Mouse (Mus musculus): ENCODE data around the gene Hpse. TPM values are rescaled to one million over a fixed set of nuclear protein-coding genes. Genes with fewer than 3 reads are reported as not detected.

Gene Hpse
- 0.50 and 0.53 TPM in 2 replicates for polyA plus RNA-seq (2015; fragmentation: Nextera tagmentation; extraction: Ambion mirVana)

GRCm38 (mm10) chr5:100719235-100720088, at the start of gene Hpse:
Gene Hpse (minus strand): TSS chr5:100719716.
- peak; percentile 34; the same call in 1 of the 2 replicates for ATAC-seq (ENCODE audit: low FRiP score, low read depth)

GRCm38 (mm10) chr5:100766026-100766425, 46.5 kb upstream of the Hpse start:
- no peak for ATAC-seq (ENCODE audit: low FRiP score, low read depth)
- Histone ChIP-seq H3K4me1 (replicated peaks) (no peaks in the 10 kb centered on the region), H3K9me3 (no peaks in the 10 kb centered on the region), H3K36me3 (peaks cover 81% of the 10 kb centered on the region), H3K4me3 (no peak overlapping the region), H3K9ac (no peak overlapping the region), H3K27me3 (no peaks in the 10 kb centered on the region), H3K4me2 (no peak overlapping the region), H3K27ac (replicated peaks) (no peak overlapping the region)
- WGBS = 94% methylated on average over 7 of the region's 7 CpGs

More at GRCm38 (mm10) chr5:100719235-100720088, at the start of gene Hpse:
- peak within 1 kb of the TSS; percentile 37 for H3K9ac ChIP-seq
- peak within 1 kb of the TSS; percentile 99 for H3K4me2 ChIP-seq
- peak within 1 kb of the TSS; percentile 50 for H3K4me3 ChIP-seq
- H3K27ac ChIP-seq (replicated peaks) = no peak within 1 kb of the TSS
- H3K4me1 ChIP-seq (replicated peaks) = peaks cover 15% of the 10 kb centered on the region
- no peaks in the 10 kb centered on the region for H3K9me3 ChIP-seq
- WGBS = under 1% methylated on average over 55 of the region's 56 CpGs
- peaks cover 15% of the 10 kb centered on the region for H3K27me3 ChIP-seq
- H3K36me3 ChIP-seq = no peaks in the 10 kb centered on the region

GRCm38 (mm10) chr5:100761736-100762135, 42.2 kb upstream of the Hpse start:
- Histone ChIP-seq H3K4me3 (no peak overlapping the region), H3K9me3 (no peaks in the 10 kb centered on the region), H3K4me1 (replicated peaks) (no peaks in the 10 kb centered on the region), H3K36me3 (peaks cover 44% of the 10 kb centered on the region), H3K27me3 (no peaks in the 10 kb centered on the region), H3K9ac (no peak overlapping the region), H3K27ac (replicated peaks) (no peak overlapping the region), H3K4me2 (no peak overlapping the region)
- 93% methylated on average over 7 of the region's 7 CpGs for WGBS
- no peak for ATAC-seq (ENCODE audit: low FRiP score, low read depth)

DNA sequence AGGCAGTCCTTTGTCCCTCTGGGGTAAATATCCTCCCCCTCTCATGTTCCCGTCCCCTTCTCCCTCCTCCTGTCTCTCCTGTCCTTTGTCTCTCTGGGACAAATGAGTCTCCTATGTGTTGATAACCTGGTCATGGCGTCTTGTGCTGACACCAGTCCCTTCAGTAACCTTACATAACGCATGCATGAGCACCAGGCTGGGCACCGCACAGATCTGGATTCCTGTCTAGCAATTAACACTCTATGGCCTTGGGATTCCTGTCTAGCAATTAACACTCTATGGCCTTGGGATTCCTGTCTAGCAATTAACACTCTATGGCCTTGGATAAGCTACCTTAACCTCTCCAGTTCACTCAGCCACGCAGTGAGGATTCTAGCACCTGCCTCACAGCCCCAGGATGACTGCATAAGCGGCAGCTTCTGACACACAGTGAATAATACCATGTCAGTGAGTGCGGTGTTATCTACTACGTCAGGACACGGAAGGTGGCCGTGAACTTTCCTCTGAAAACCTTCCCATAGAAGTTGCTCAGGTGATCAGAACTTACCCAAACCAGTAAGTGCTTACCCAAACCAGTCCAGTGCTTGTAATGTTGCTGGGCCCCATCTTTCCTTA, 40.6 kb upstream of the Hpse start:
- no peak overlapping the region for H3K4me3 ChIP-seq
- H3K9me3 ChIP-seq = no peaks in the 10 kb centered on the region
- H3K27me3 ChIP-seq = no peaks in the 10 kb centered on the region
- 79% methylated on average over 10 of the region's 10 CpGs for WGBS
- no peak overlapping the region for H3K4me2 ChIP-seq
- H3K9ac ChIP-seq = no peak overlapping the region
- H3K36me3 ChIP-seq = peaks cover 29% of the 10 kb centered on the region
- ATAC-seq (ENCODE audit: low FRiP score, low read depth) = no peak
- no peaks in the 10 kb centered on the region for H3K4me1 ChIP-seq (replicated peaks)
- no peak overlapping the region for H3K27ac ChIP-seq (replicated peaks)

- H3K4me3 ChIP-seq = no peak overlapping the region
- no peak overlapping the region for H3K27ac ChIP-seq (replicated peaks)
- H3K4me2 ChIP-seq = no peak overlapping the region
- 95% methylated on average over 5 of the region's 5 CpGs for whole genome bisulfite sequencing
- no peak for ATAC-seq (ENCODE audit: low FRiP score, low read depth)
- H3K4me1 ChIP-seq (replicated peaks) = no peaks in the 10 kb centered on the region
- H3K36me3 ChIP-seq = peaks cover 10% of the 10 kb centered on the region
- no peaks in the 10 kb centered on the region for H3K27me3 ChIP-seq
- H3K9ac ChIP-seq = no peak overlapping the region
- H3K9me3 ChIP-seq = no peaks in the 10 kb centered on the region
These were observed 38.6 kb upstream of the Hpse start for GRCm38 (mm10) chr5:100758121-100758520.

- H3K4me3 ChIP-seq = no peak overlapping the region
- no peaks in the 10 kb centered on the region for H3K36me3 ChIP-seq
- no peak overlapping the region for H3K9ac ChIP-seq
- no peak overlapping the region for H3K27ac ChIP-seq (replicated peaks)
- WGBS = 34% methylated on average over 7 of the region's 7 CpGs
- H3K4me2 ChIP-seq = no peak overlapping the region
- H3K27me3 ChIP-seq = no peaks in the 10 kb centered on the region
- no peak for ATAC-seq (ENCODE audit: low FRiP score, low read depth)
- peaks cover 5% of the 10 kb centered on the region; the same call in 1 of the 2 replicates for H3K4me1 ChIP-seq (replicated peaks)
- H3K9me3 ChIP-seq = no peaks in the 10 kb centered on the region
These were observed 33.9 kb upstream of the Hpse start for GRCm38 (mm10) chr5:100753407-100753806.

DNA sequence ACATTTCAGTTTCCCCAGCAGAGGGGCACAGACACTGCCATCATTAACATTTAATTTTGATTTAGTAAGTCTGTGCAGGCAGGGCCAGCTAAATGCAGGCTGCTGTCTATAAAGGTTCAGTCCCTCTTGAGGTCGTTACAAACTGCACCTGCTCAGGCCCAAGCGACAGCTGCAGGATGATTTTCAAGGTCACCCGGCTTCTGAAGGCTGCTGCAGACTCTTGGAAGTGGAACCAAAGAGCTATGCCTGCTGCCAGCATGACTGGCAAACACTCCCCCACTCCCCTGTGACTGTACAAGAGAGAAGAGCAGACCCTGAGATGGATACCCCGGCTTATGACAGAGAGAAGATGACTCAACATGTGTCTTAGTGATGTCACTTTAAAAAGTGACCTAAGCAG, 32.1 kb upstream of the Hpse start:
- Histone ChIP-seq H3K4me1 (replicated peaks) (peaks cover 5% of the 10 kb centered on the region; the same call in 1 of the 2 replicates), H3K36me3 (no peaks in the 10 kb centered on the region), H3K4me2 (no peak overlapping the region), H3K4me3 (no peak overlapping the region), H3K9ac (no peak overlapping the region), H3K27me3 (no peaks in the 10 kb centered on the region), H3K9me3 (no peaks in the 10 kb centered on the region), H3K27ac (replicated peaks) (no peak overlapping the region)
- WGBS = 40% methylated on average over 4 of the region's 4 CpGs
- 0 out of 2 replicates have a peak, but pooled peaks have one; percentile 30 for ATAC-seq (ENCODE audit: low FRiP score, low read depth)

DNA sequence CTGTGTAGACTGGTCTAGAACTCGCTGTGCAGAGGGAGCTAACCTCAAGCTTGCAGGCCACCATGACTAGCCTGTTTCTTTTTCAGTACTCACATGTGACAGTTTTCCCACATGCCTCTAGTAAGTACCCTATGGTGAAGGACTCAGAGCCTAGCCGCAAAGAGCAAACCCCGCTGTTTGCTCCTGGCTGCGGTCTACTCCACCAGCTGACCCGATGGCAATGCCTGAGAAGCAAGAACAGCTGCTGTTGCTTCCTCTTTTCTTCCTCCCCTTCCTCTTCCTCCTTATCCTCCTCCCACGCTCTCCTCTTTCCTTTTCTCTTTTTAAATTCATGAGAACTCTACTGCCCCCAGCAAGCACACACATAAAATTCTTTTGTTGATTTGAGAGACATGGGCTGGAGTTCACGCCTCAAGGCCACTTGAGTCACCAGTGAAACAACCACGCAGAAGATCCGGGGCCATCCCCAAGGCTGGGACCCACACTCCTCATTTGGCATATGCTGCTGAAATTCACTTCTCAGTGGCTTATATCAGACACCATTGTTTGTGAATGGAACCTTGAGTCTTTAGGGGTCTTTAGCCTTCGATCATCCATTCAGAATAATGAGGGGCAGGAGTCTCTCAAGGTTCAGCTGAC, 31.2 kb upstream of the Hpse start:
- 83% methylated on average over 10 of the region's 10 CpGs for WGBS
- H3K4me1 ChIP-seq (replicated peaks) = peaks cover 5% of the 10 kb centered on the region; the same call in 1 of the 2 replicates
- no peak overlapping the region for H3K4me2 ChIP-seq

DNA sequence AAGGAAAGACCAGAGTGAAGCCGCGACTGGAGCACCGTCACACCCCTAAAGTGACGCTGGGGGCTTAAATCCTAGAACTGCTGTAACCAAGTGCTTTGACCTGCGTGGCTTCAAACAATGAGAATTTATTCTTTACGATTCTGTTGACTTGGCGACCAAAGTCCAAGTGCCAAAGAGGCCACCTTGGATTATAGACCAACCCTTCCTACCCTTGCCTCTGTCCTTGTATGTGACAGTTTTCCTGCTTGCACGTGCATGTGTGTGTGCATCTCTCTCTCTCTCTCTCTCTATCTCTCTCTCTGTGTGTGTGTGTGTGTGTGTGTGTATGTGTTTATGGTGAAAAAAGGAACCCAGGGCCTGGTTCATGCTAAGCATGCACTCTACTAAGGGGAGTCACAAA, 19.3 kb upstream of the Hpse start:
- H3K9me3 ChIP-seq = no peaks in the 10 kb centered on the region
- H3K27me3 ChIP-seq = no peaks in the 10 kb centered on the region
- no peaks in the 10 kb centered on the region for H3K4me1 ChIP-seq (replicated peaks)
- no peaks in the 10 kb centered on the region for H3K36me3 ChIP-seq
- H3K4me2 ChIP-seq = no peak overlapping the region
- no peak overlapping the region for H3K9ac ChIP-seq
- 91% methylated on average over 8 of the region's 8 CpGs for WGBS
- ATAC-seq (ENCODE audit: low FRiP score, low read depth) = no peak
- H3K4me3 ChIP-seq = no peak overlapping the region
- H3K27ac ChIP-seq (replicated peaks) = no peak overlapping the region

More for the DNA sequence above, 31.2 kb upstream of the Hpse start:
- H3K36me3 ChIP-seq = no peaks in the 10 kb centered on the region
- no peak overlapping the region for H3K27ac ChIP-seq (replicated peaks)
- ATAC-seq (ENCODE audit: low FRiP score, low read depth) = no peak
- H3K4me3 ChIP-seq = no peak overlapping the region
- H3K9ac ChIP-seq = no peak overlapping the region
- no peaks in the 10 kb centered on the region for H3K27me3 ChIP-seq
- no peaks in the 10 kb centered on the region for H3K9me3 ChIP-seq

GRCm38 (mm10) chr5:100736919-100737318, 17.4 kb upstream of the Hpse start:
- Histone ChIP-seq H3K27me3 (no peaks in the 10 kb centered on the region), H3K9ac (no peak overlapping the region), H3K4me2 (no peak overlapping the region), H3K9me3 (no peaks in the 10 kb centered on the region), H3K4me1 (replicated peaks) (no peaks in the 10 kb centered on the region), H3K27ac (replicated peaks) (no peak overlapping the region), H3K4me3 (no peak overlapping the region), H3K36me3 (no peaks in the 10 kb centered on the region)
- 89% methylated on average over 8 of the region's 8 CpGs for WGBS
- no peak for ATAC-seq (ENCODE audit: low FRiP score, low read depth)

DNA sequence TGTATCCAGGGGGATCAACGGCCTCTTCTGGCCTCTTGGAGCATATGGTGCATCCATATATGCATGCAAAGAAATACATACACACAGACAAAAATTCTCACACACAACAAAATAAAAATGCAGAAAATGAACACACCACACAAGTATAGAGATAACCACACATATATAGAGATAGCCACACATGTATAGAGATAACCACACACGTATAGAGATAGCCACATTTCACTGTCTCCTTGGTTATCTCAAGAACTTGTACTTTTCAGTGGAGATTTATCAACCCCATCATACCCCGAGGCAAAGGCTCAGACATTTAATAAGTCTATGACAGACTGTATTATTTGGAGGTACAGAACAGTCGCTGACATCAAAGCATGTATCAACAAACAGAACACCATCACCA, 15.0 kb upstream of the Hpse start:
- Histone ChIP-seq H3K4me1 (replicated peaks) (no peaks in the 10 kb centered on the region), H3K9ac (no peak overlapping the region), H3K4me3 (no peak overlapping the region), H3K27me3 (no peaks in the 10 kb centered on the region), H3K9me3 (no peaks in the 10 kb centered on the region), H3K27ac (replicated peaks) (no peak overlapping the region), H3K36me3 (no peaks in the 10 kb centered on the region), H3K4me2 (no peak overlapping the region)
- 88% methylated on average over 4 of the region's 4 CpGs for WGBS
- no peak for ATAC-seq (ENCODE audit: low FRiP score, low read depth)

GRCm38 (mm10) chr5:100728757-100729156, 9.2 kb upstream of the Hpse start:
- no peaks in the 10 kb centered on the region for H3K27me3 ChIP-seq
- no peak for ATAC-seq (ENCODE audit: low FRiP score, low read depth)
- no peaks in the 10 kb centered on the region for H3K9me3 ChIP-seq
- H3K4me1 ChIP-seq (replicated peaks) = no peaks in the 10 kb centered on the region
- no peak overlapping the region for H3K4me2 ChIP-seq
- no peak overlapping the region for H3K4me3 ChIP-seq
- H3K36me3 ChIP-seq = no peaks in the 10 kb centered on the region
- H3K27ac ChIP-seq (replicated peaks) = no peak overlapping the region
- WGBS = 88% methylated on average over 13 of the region's 13 CpGs
- H3K9ac ChIP-seq = no peak overlapping the region

Data from hindbrain, embryonic 15.5 days (tissue).